Mouse (Mus musculus) ES-Bruce4 (cell line): ENCODE measurements around the gene Mfrp.

Source experiments
- CTCF ChIP-seq: IDR thresholded peaks from one replicate; pipeline ENCODE4 v1.8.1; 2011; ENCODE audit warnings: low read depth, low read length
- EP300 ChIP-seq: IDR thresholded peaks from 2 replicates; pipeline ENCODE4 v1.6.1; 2011; ENCODE audit warnings: low read depth, low read length; ENCODE audit not compliant: insufficient read depth
- POLR2A ChIP-seq: IDR thresholded peaks from one replicate; pipeline ENCODE4 v1.8.1; 2011; ENCODE audit warnings: low read length; ENCODE audit not compliant: insufficient read depth

- TF ChIP-seq CTCF (no peak), EP300 (no peak), POLR2A (no peak)
Measured at GRCm38 (mm10) chr9:44083392-44084121, 18.0 kb upstream of the Mfrp start.
